Comparison of ENCODE assay signal across 8 mouse cellular contexts in genomic region chr1:172503111-172503997, GRCm38 (mm10). TPM values are rescaled to one million over a fixed set of nuclear protein-coding genes. Genes with fewer than 3 reads are reported as not detected.
A peak's percentile ranks its signal among the peaks of the same experiment; 100 is the strongest.
DNase-seq lines count a peak whose midpoint lies in the region; ATAC-seq and TF ChIP-seq lines count a peak whose summit lies in the region.

No protein-coding gene starts in this region.

- peak; percentile 54 for DNase-seq in kidney, adult 18-20 months
- no peak for DNase-seq in kidney, adult 11 months
- DNase-seq in forebrain, embryonic 14.5 days (ENCODE audit: low spot score): peak; percentile 67
- no peak for DNase-seq in liver, embryonic 14.5 days (ENCODE audit: low read depth in 3 of 3, low spot score in 3 of 3)
- peak; percentile 40 for DNase-seq in retina, postnatal 7 days (ENCODE audit: low read depth, low spot score)
- DNase-seq in c-Kit-positive CD71-positive TER-119-positive erythroid progenitor cells, embryonic 14.5 days (ENCODE audit: low spot score): no peak
- no peak for DNase-seq in cerebellum, adult 9-10 months

- no peak overlapping the region for H3K9ac ChIP-seq in forebrain, embryonic 14.5 days (ENCODE audit: low read length)
- no peak overlapping the region for H3K9ac ChIP-seq in hindbrain, embryonic 16.5 days (ENCODE audit: low read depth, low read length)
- no peak overlapping the region for H3K9ac ChIP-seq in liver, embryonic 14.5 days (replicated peaks)

- no peak for TF ChIP-seq CTCF in liver, embryonic 14.5 days (IDR thresholded peaks at IDR 0.05; ENCODE audit: low read depth)

- no peak overlapping the region for H3K4me3 ChIP-seq in forebrain, embryonic 14.5 days (ENCODE audit: low read depth, low read length)
- no peak overlapping the region for H3K4me3 ChIP-seq in hindbrain, embryonic 16.5 days (ENCODE audit: low read length)
- peak overlapping the region; percentile 2; a peak in 2 of 4 replicates for H3K4me3 ChIP-seq in liver, embryonic 14.5 days (ENCODE audit: insufficient read depth in 1 of 2, low read depth in 2 of 2, low read length in 2 of 2)

- peak overlapping the region; percentile 34; the same call in 1 of the 2 replicates for H3K4me2 ChIP-seq in forebrain, embryonic 14.5 days (ENCODE audit: low read length)
- peak overlapping the region; percentile 42 for H3K4me2 ChIP-seq in hindbrain, embryonic 16.5 days (ENCODE audit: low read length)
- peak overlapping the region; percentile 67 for H3K4me2 ChIP-seq in liver, embryonic 14.5 days (ENCODE audit: low read depth)

- peaks cover 21% of the 10 kb centered on the region; the same call in 1 of the 2 replicates for H3K27me3 ChIP-seq in forebrain, embryonic 14.5 days (replicated peaks; ENCODE audit: control insufficient read depth, insufficient read depth, low read length)
- peaks cover 15% of the 10 kb centered on the region for H3K27me3 ChIP-seq in hindbrain, embryonic 16.5 days (replicated peaks; ENCODE audit: control insufficient read depth, insufficient read depth, low read length)
- no peaks in the 10 kb centered on the region for H3K27me3 ChIP-seq in liver, embryonic 14.5 days (ENCODE audit: control insufficient read depth, insufficient read depth, low read length)

- 22% methylated on average over 14 of the region's 14 CpGs for WGBS in forebrain, embryonic 14.5 days
- WGBS in hindbrain, embryonic 16.5 days: 29% methylated on average over 14 of the region's 14 CpGs
- WGBS in liver, embryonic 14.5 days (ENCODE audit: insufficient replicate concordance): 31% methylated on average over 14 of the region's 14 CpGs

- peak; percentile 26; the same call in 1 of the 2 replicates for ATAC-seq in forebrain, embryonic 14.5 days
- peak; percentile 12; the same call in 1 of the 2 replicates for ATAC-seq in hindbrain, embryonic 16.5 days
- no peak for ATAC-seq in liver, embryonic 14.5 days (ENCODE audit: insufficient read depth)

- H3K36me3 ChIP-seq in forebrain, embryonic 14.5 days (ENCODE audit: control insufficient read depth, insufficient read depth, low read length): peaks cover 9% of the 10 kb centered on the region
- H3K36me3 ChIP-seq in hindbrain, embryonic 16.5 days (ENCODE audit: control insufficient read depth, insufficient read depth, low read length): no peaks in the 10 kb centered on the region
- H3K36me3 ChIP-seq in liver, embryonic 14.5 days (replicated peaks; ENCODE audit: control insufficient read depth, insufficient read depth, low read depth): peaks cover 3% of the 10 kb centered on the region

- peaks cover 27% of the 10 kb centered on the region for H3K4me1 ChIP-seq in forebrain, embryonic 14.5 days (ENCODE audit: control insufficient read depth, insufficient read depth, low read length)
- H3K4me1 ChIP-seq in hindbrain, embryonic 16.5 days (ENCODE audit: control insufficient read depth, insufficient read depth, low read depth, low read length): peaks cover 25% of the 10 kb centered on the region
- peaks cover 0 to 30% of the 10 kb centered on the region in 2 experiments; a peak in 3 of 4 replicates for H3K4me1 ChIP-seq in liver, embryonic 14.5 days (replicated peaks; ENCODE audit: control insufficient read depth in 2 of 2, insufficient read depth in 2 of 2, low read length in 1 of 2)

- no peaks in the 10 kb centered on the region for H3K9me3 ChIP-seq in forebrain, embryonic 14.5 days (replicated peaks; ENCODE audit: control insufficient read depth, low read length)
- no peaks in the 10 kb centered on the region for H3K9me3 ChIP-seq in hindbrain, embryonic 16.5 days (ENCODE audit: control insufficient read depth, low read length)
- no peaks in the 10 kb centered on the region for H3K9me3 ChIP-seq in liver, embryonic 14.5 days (ENCODE audit: control insufficient read depth, low read length)

- no peak overlapping the region for H3K27ac ChIP-seq in forebrain, embryonic 14.5 days (ENCODE audit: low read depth, low read length)
- peak overlapping the region; percentile 59 for H3K27ac ChIP-seq in hindbrain, embryonic 16.5 days (ENCODE audit: low read depth, low read length)
- no peak overlapping the region for H3K27ac ChIP-seq in liver, embryonic 14.5 days

- TF ChIP-seq EP300 in liver, embryonic 14.5 days (IDR thresholded peaks at IDR 0.05; ENCODE audit: low read depth): no peak

RNA-seq across cellular contexts. Expression of gene Tagln2, which starts 3.5 kb away (rescaled TPM):
- 40.4 and 53.3 TPM in 2 replicates for polyA plus RNA-seq in forebrain, embryonic 14.5 days (2014; fragmentation: Nextera tagmentation; extraction: Ambion mirVana)
- 71.7 and 84.9 TPM in 2 replicates for polyA plus RNA-seq in hindbrain, embryonic 16.5 days (2015; fragmentation: Nextera tagmentation; extraction: Ambion mirVana)
- polyA plus RNA-seq in liver, embryonic 14.5 days (2012; rRNA removed): 75.1 and 88.2 TPM in 2 replicates
- 94.4 and 97.5 TPM in 2 replicates for polyA plus RNA-seq in liver, embryonic 14.5 days (2014; fragmentation: Nextera tagmentation; extraction: Ambion mirVana)

RNA-seq across cellular contexts. Expression of gene Cfap45, which starts 17.2 kb away (rescaled TPM):
- polyA plus RNA-seq in forebrain, embryonic 14.5 days (2014; fragmentation: Nextera tagmentation; extraction: Ambion mirVana): 2.4 and 3.3 TPM in 2 replicates
- polyA plus RNA-seq in hindbrain, embryonic 16.5 days (2015; fragmentation: Nextera tagmentation; extraction: Ambion mirVana): 4.9 and 5.4 TPM in 2 replicates
- 0.15 and 0.28 TPM in 2 replicates for polyA plus RNA-seq in liver, embryonic 14.5 days (2012; rRNA removed)
- polyA plus RNA-seq in liver, embryonic 14.5 days (2014; fragmentation: Nextera tagmentation; extraction: Ambion mirVana): 0.22 and 0.29 TPM in 2 replicates

RNA-seq across cellular contexts. Expression of gene Igsf9, which starts 21.8 kb away (rescaled TPM):
- 23.5 and 37.8 TPM in 2 replicates for polyA plus RNA-seq in forebrain, embryonic 14.5 days (2014; fragmentation: Nextera tagmentation; extraction: Ambion mirVana)
- polyA plus RNA-seq in hindbrain, embryonic 16.5 days (2015; fragmentation: Nextera tagmentation; extraction: Ambion mirVana): 32.9 and 42.5 TPM in 2 replicates
- polyA plus RNA-seq in liver, embryonic 14.5 days (2012; rRNA removed): 2.1 and 2.8 TPM in 2 replicates
- polyA plus RNA-seq in liver, embryonic 14.5 days (2014; fragmentation: Nextera tagmentation; extraction: Ambion mirVana): 0.60 and 1.0 TPM in 2 replicates

RNA-seq across cellular contexts. Expression of gene Slamf9, which starts 28.2 kb away (rescaled TPM):
- polyA plus RNA-seq in forebrain, embryonic 14.5 days (2014; fragmentation: Nextera tagmentation; extraction: Ambion mirVana): 0.16 and 0.34 TPM in 2 replicates
- 0.11 and 0.23 TPM in 2 replicates for polyA plus RNA-seq in hindbrain, embryonic 16.5 days (2015; fragmentation: Nextera tagmentation; extraction: Ambion mirVana)
- 0.92 and 1.5 TPM in 2 replicates for polyA plus RNA-seq in liver, embryonic 14.5 days (2012; rRNA removed)
- polyA plus RNA-seq in liver, embryonic 14.5 days (2014; fragmentation: Nextera tagmentation; extraction: Ambion mirVana): 1.5 and 1.9 TPM in 2 replicates

RNA-seq across cellular contexts. Expression of gene Vsig8, which starts 52.4 kb away (rescaled TPM):
- 0.11 and 0.28 TPM in 2 replicates for polyA plus RNA-seq in forebrain, embryonic 14.5 days (2014; fragmentation: Nextera tagmentation; extraction: Ambion mirVana)
- 0.84 and 1.2 TPM in 2 replicates for polyA plus RNA-seq in hindbrain, embryonic 16.5 days (2015; fragmentation: Nextera tagmentation; extraction: Ambion mirVana)
- polyA plus RNA-seq in liver, embryonic 14.5 days (2012; rRNA removed): not detected in 2 replicates
- polyA plus RNA-seq in liver, embryonic 14.5 days (2014; fragmentation: Nextera tagmentation; extraction: Ambion mirVana): not detected in 2 replicates

Comparison
In these comparisons a context has a peak if more than half of its experiments do, and no peak if none do; other contexts are left out.
1. DNase-seq: peak in kidney, adult 18-20 months (single experiment), forebrain, embryonic 14.5 days (single experiment) and retina, postnatal 7 days (single experiment); none in kidney, adult 11 months (single experiment), liver, embryonic 14.5 days (0 of 3), c-Kit-positive CD71-positive TER-119-positive erythroid progenitor cells, embryonic 14.5 days (single experiment) and cerebellum, adult 9-10 months (single experiment).
2. H3K4me3 ChIP-seq: peak in liver, embryonic 14.5 days (2 of 2); none in forebrain, embryonic 14.5 days (single experiment) and hindbrain, embryonic 16.5 days (single experiment).
3. Peak in every context shown above with its lines, with median percentiles within 50 percentile points of each other: H3K4me2 ChIP-seq.